Mouse (Mus musculus): Measurements from ENCODE around the gene Krt10. TPM values are rescaled to one million over a fixed set of nuclear protein-coding genes. Genes with fewer than 3 reads are reported as not detected.

The Krt10 gene
- total RNA-seq (2012; rRNA removed) (not detected in 2 replicates), polyA plus RNA-seq (2012; ENCODE audit: insufficient read depth in 1 of 2, insufficient read length in 2 of 2, low read depth in 1 of 2, low replicate concordance in 2 of 2, missing spikeins in 1 of 2) (not detected)

DNA sequence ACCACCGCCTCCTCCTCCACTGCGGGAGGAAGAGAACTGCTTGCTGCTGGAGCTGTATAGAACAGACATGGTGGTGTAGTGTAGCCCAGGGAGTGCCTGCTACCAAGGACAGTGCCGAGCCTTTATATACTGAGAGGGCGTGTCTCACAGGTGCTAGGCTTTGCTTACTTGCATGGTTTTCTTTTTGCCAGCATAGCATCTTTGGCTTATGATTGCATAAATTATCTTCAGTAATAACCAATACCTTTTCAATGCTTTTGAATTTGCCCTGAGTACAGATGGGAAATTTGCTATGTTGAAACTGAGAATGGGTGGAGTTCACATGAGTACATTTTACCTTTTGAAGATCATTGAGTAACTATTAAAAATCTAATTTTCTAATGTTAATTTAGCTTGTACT is at the start of gene Krt10:
Gene Krt10, minus strand, starts transcription at position 101 of the 400 bp plus-strand sequence.
- TF ChIP-seq HCFC1 (IDR thresholded peaks at IDR 0.05; ENCODE audit: low read depth, low read length) (no peak), BHLHE40 (IDR thresholded peaks at IDR 0.05; ENCODE audit: borderline replicate concordance, low read depth, low read length) (no peak), CHD2 (IDR thresholded peaks at IDR 0.05; ENCODE audit: low read length) (no peak), POLR2AphosphoS2 (IDR thresholded peaks at IDR 0.05; ENCODE audit: low read length) (no peak), CHD1 (IDR thresholded peaks at IDR 0.05; ENCODE audit: low read depth, low read length) (no peak), USF1 (IDR thresholded peaks at IDR 0.05; ENCODE audit: low read depth, low read length) (no peak)
- DNase-seq (ENCODE audit: low read depth, low spot score) = no peak
- H3K79me2 ChIP-seq (ENCODE audit: control insufficient read depth, insufficient read depth, low read length, poor library complexity) = no peaks in the 10 kb centered on the region
- H3K27ac ChIP-seq (ENCODE audit: control insufficient read depth, low read depth, low read length) = no peak within 1 kb of the TSS
- no peaks in the 10 kb centered on the region for H3K36me3 ChIP-seq (ENCODE audit: control insufficient read depth in 1 of 2, insufficient read depth in 2 of 2, low read length in 2 of 2)
- no peak within 1 kb of the TSS for H3K4me3 ChIP-seq (ENCODE audit: control insufficient read depth in 1 of 2, insufficient read depth in 1 of 2, low read depth in 2 of 2, low read length in 2 of 2)
- H3K4me1 ChIP-seq (ENCODE audit: control insufficient read depth in 1 of 2, insufficient read depth in 2 of 2, low read length in 2 of 2) = no peaks in the 10 kb centered on the region
- H3K9me3 ChIP-seq (replicated peaks; ENCODE audit: insufficient read depth, low read length) = no peaks in the 10 kb centered on the region
- H3K27me3 ChIP-seq (ENCODE audit: control insufficient read depth in 1 of 2, insufficient read depth in 2 of 2, low read length in 2 of 2) = peaks cover 12 to 15% of the 10 kb centered on the region in 2 experiments
- H3K9ac ChIP-seq (ENCODE audit: control insufficient read depth, low read depth, low read length, poor library complexity, severe bottlenecking) = no peak within 1 kb of the TSS

GRCm38 (mm10) chr11:99437972-99438371 is 48.8 kb upstream of the Krt10 start, which contains the start of gene Krt20:
Gene Krt20 (minus strand): TSS chr11:99438150.
- Histone ChIP-seq H3K36me3 (ENCODE audit: control insufficient read depth in 1 of 2, insufficient read depth in 2 of 2, low read length in 2 of 2) (no peaks in the 10 kb centered on the region), H3K4me3 (ENCODE audit: control insufficient read depth in 1 of 2, insufficient read depth in 1 of 2, low read depth in 2 of 2, low read length in 2 of 2) (no peak within 1 kb of the TSS), H3K79me2 (ENCODE audit: control insufficient read depth, insufficient read depth, low read length, poor library complexity) (no peaks in the 10 kb centered on the region), H3K4me1 (ENCODE audit: control insufficient read depth in 1 of 2, insufficient read depth in 2 of 2, low read length in 2 of 2) (no peaks in the 10 kb centered on the region), H3K27me3 (ENCODE audit: control insufficient read depth in 1 of 2, insufficient read depth in 2 of 2, low read length in 2 of 2) (0 out of 4 replicates have a peak, but pooled peaks cover 0 to 2% of the 10 kb centered on the region in 2 experiments), H3K27ac (ENCODE audit: control insufficient read depth, low read depth, low read length) (no peak within 1 kb of the TSS), H3K9ac (ENCODE audit: control insufficient read depth, low read depth, low read length, poor library complexity, severe bottlenecking) (no peak within 1 kb of the TSS), H3K9me3 (replicated peaks; ENCODE audit: insufficient read depth, low read length) (no peaks in the 10 kb centered on the region)
- TF ChIP-seq BHLHE40 (IDR thresholded peaks at IDR 0.05; ENCODE audit: borderline replicate concordance, low read depth, low read length) (no peak), MEF2A (IDR thresholded peaks at IDR 0.05; ENCODE audit: extremely low read depth, insufficient replicate concordance, low read depth, low read length, poor library complexity, severe bottlenecking) (no peak), POLR2AphosphoS2 (IDR thresholded peaks at IDR 0.05; ENCODE audit: low read length) (no peak), MAFK (IDR thresholded peaks at IDR 0.05; ENCODE audit: borderline replicate concordance, low read depth, low read length) (no peak), HCFC1 (IDR thresholded peaks at IDR 0.05; ENCODE audit: low read depth, low read length) (no peak), NELFE (IDR thresholded peaks at IDR 0.05; ENCODE audit: low read depth, low read length) (no peak), ZC3H11A (IDR thresholded peaks at IDR 0.05; ENCODE audit: low read depth, low read length) (no peak), E2F4 (IDR thresholded peaks at IDR 0.05; ENCODE audit: borderline replicate concordance, low read depth, low read length) (no peak), CHD2 (IDR thresholded peaks at IDR 0.05; ENCODE audit: low read length) (no peak), POLR2A (IDR thresholded peaks at IDR 0.05; ENCODE audit: control insufficient read depth in 1 of 2, insufficient read depth in 1 of 2, low read depth in 1 of 2, low read length in 2 of 2, poor library complexity in 1 of 2) (no peak), TBP (IDR thresholded peaks at IDR 0.05; ENCODE audit: low read depth, low read length) (no peak), CTCF (IDR thresholded peaks at IDR 0.05 in 2 of 3, conservative IDR thresholded peaks at IDR 0.05 in 1 of 3; ENCODE audit: control insufficient read depth in 1 of 3, insufficient read depth in 1 of 3, low read depth in 2 of 3, low read length in 3 of 3, poor library complexity in 1 of 3, severe bottlenecking in 1 of 3) (no peak), SMC3 (IDR thresholded peaks at IDR 0.05; ENCODE audit: low read depth, low read length) (no peak), GATA1 (IDR thresholded peaks at IDR 0.05; ENCODE audit: low read depth, low read length) (no peak), MAX (IDR thresholded peaks at IDR 0.05; ENCODE audit: low read length) (no peak), EP300 (IDR thresholded peaks at IDR 0.05; ENCODE audit: low read depth in 1 of 2, low read length in 2 of 2) (no peak)
- no peak for DNase-seq (ENCODE audit: low read depth, low spot score)

Data from MEL (cell line).